Mouse (Mus musculus): ENCODE measurements around the gene Dnajc11. TPM values are rescaled to one million over a fixed set of nuclear protein-coding genes. Genes with fewer than 3 reads are reported as not detected.

Dnajc11 gene
- polyA plus RNA-seq, 1 experiment from 2014 or later, result 101 TPM

- no peak for DNase-seq (ENCODE audit: low spot score)
- H3K27ac ChIP-seq (ENCODE audit: low read depth, low read length), result no peak overlapping the region
- no peak overlapping the region for H3K4me3 ChIP-seq (ENCODE audit: low read depth, low read length)
- no peak overlapping the region for H3K4me2 ChIP-seq
- peaks cover 4% of the 10 kb centered on the region; the same call in 1 of the 2 replicates for H3K4me1 ChIP-seq (replicated peaks; ENCODE audit: control insufficient read depth, insufficient read depth, low read length)
- H3K36me3 ChIP-seq (ENCODE audit: control insufficient read depth, insufficient read depth, low read length), result peaks cover 61% of the 10 kb centered on the region
- H3K9ac ChIP-seq (ENCODE audit: low read depth, low read length), result no peak overlapping the region
- H3K9me3 ChIP-seq (ENCODE audit: control insufficient read depth, low read length), result no peaks in the 10 kb centered on the region
- no peaks in the 10 kb centered on the region for H3K27me3 ChIP-seq (replicated peaks; ENCODE audit: control insufficient read depth, insufficient read depth, low read length)
- ATAC-seq (replicated peaks; ENCODE audit: low FRiP score), result peak; percentile 45; the same call in 1 of the 2 replicates
- WGBS, result 75% methylated on average over 10 of the region's 10 CpGs
These were observed 38.9 kb downstream of the Dnajc11 start for GRCm38 (mm10) chr4:151972221-151972967.

DNA sequence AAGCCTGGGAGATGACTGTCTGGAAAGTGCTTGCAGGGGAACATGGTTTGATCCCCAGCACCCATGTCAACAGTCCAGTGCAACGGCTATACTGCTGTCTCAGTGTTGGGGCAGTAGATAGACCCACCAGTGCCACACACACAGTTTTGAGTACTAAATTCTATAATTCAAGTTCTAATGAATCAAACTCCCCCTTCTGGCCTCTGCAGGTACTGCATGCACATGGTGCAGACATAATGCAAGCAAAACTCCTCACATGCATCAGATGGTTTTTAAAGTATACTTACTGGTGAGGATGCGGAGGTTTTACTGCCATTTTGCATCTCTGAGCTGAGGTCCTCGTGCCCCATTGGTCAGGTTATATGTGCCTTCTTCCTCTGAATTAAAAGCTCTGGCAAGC lies 42.0 kb downstream of the Dnajc11 start:
- Histone ChIP-seq H3K4me1 (replicated peaks; ENCODE audit: control insufficient read depth, insufficient read depth, low read length) (peaks cover 4% of the 10 kb centered on the region; the same call in 1 of the 2 replicates), H3K4me2 (no peak overlapping the region), H3K9me3 (ENCODE audit: control insufficient read depth, low read length) (no peaks in the 10 kb centered on the region), H3K27me3 (replicated peaks; ENCODE audit: control insufficient read depth, insufficient read depth, low read length) (no peaks in the 10 kb centered on the region), H3K27ac (ENCODE audit: low read depth, low read length) (no peak overlapping the region), H3K9ac (ENCODE audit: low read depth, low read length) (no peak overlapping the region), H3K4me3 (ENCODE audit: low read depth, low read length) (no peak overlapping the region), H3K36me3 (ENCODE audit: control insufficient read depth, insufficient read depth, low read length) (peaks cover 55% of the 10 kb centered on the region)
- WGBS, result 87% methylated on average over 3 of the region's 3 CpGs
- ATAC-seq (replicated peaks; ENCODE audit: low FRiP score), result no peak
- no peak for DNase-seq (ENCODE audit: low spot score)

- 44% methylated on average over 10 of the region's 10 CpGs for WGBS
- no peak overlapping the region for H3K4me3 ChIP-seq (ENCODE audit: low read depth, low read length)
- no peaks in the 10 kb centered on the region for H3K9me3 ChIP-seq (ENCODE audit: control insufficient read depth, low read length)
- H3K36me3 ChIP-seq (ENCODE audit: control insufficient read depth, insufficient read depth, low read length), result peaks cover 51% of the 10 kb centered on the region
- H3K4me1 ChIP-seq (replicated peaks; ENCODE audit: control insufficient read depth, insufficient read depth, low read length), result no peaks in the 10 kb centered on the region
- H3K27me3 ChIP-seq (replicated peaks; ENCODE audit: control insufficient read depth, insufficient read depth, low read length), result no peaks in the 10 kb centered on the region
- DNase-seq (ENCODE audit: low spot score) (peak; percentile 78), ATAC-seq (replicated peaks; ENCODE audit: low FRiP score) (no peak)
- no peak overlapping the region for H3K9ac ChIP-seq (ENCODE audit: low read depth, low read length)
- H3K27ac ChIP-seq (ENCODE audit: low read depth, low read length), result no peak overlapping the region
- no peak overlapping the region for H3K4me2 ChIP-seq
These were observed 44.3 kb downstream of the Dnajc11 start for GRCm38 (mm10) chr4:151977748-151978147.

- Histone ChIP-seq H3K9ac (ENCODE audit: low read depth, low read length) (no peak overlapping the region), H3K4me1 (replicated peaks; ENCODE audit: control insufficient read depth, insufficient read depth, low read length) (peaks cover 8% of the 10 kb centered on the region), H3K9me3 (ENCODE audit: control insufficient read depth, low read length) (no peaks in the 10 kb centered on the region), H3K4me3 (ENCODE audit: low read depth, low read length) (no peak overlapping the region), H3K27ac (ENCODE audit: low read depth, low read length) (no peak overlapping the region), H3K4me2 (no peak overlapping the region), H3K36me3 (ENCODE audit: control insufficient read depth, insufficient read depth, low read length) (peaks cover 30% of the 10 kb centered on the region), H3K27me3 (replicated peaks; ENCODE audit: control insufficient read depth, insufficient read depth, low read length) (no peaks in the 10 kb centered on the region)
- ATAC-seq (replicated peaks; ENCODE audit: low FRiP score) (no peak), DNase-seq (ENCODE audit: low spot score) (no peak)
- 82% methylated on average over 8 of the region's 8 CpGs for WGBS
These were observed 47.2 kb downstream of the Dnajc11 start for GRCm38 (mm10) chr4:151980699-151981098.

DNA sequence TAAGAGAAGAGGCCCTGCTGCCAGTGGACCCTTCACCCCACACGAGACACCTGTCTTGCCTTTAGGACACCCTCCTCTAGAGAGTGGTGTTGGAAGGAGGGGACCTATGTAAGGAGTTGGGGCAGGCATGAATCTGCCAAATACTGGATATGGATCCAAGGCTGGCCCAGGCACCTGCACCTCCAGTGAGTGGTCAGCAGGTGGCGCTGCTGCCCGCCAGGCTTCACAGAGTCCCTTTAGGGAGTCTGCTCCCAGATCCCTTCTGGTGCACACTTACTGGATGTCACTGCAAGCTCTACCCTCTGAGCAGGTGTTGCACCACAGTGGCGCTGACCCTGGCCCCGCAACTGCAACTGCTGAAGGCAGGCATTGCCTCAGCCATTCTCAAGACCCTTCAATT lies 47.9 kb downstream of the Dnajc11 start:
- no peak overlapping the region for H3K9ac ChIP-seq (ENCODE audit: low read depth, low read length)
- H3K4me3 ChIP-seq (ENCODE audit: low read depth, low read length), result no peak overlapping the region
- H3K9me3 ChIP-seq (ENCODE audit: control insufficient read depth, low read length), result no peaks in the 10 kb centered on the region
- peaks cover 8% of the 10 kb centered on the region for H3K4me1 ChIP-seq (replicated peaks; ENCODE audit: control insufficient read depth, insufficient read depth, low read length)
- H3K4me2 ChIP-seq, result no peak overlapping the region
- H3K36me3 ChIP-seq (ENCODE audit: control insufficient read depth, insufficient read depth, low read length), result peaks cover 29% of the 10 kb centered on the region
- H3K27me3 ChIP-seq (replicated peaks; ENCODE audit: control insufficient read depth, insufficient read depth, low read length), result no peaks in the 10 kb centered on the region
- ATAC-seq (replicated peaks; ENCODE audit: low FRiP score) (peak; percentile 66), DNase-seq (ENCODE audit: low spot score) (peak; percentile 77)
- 26% methylated on average over 5 of the region's 5 CpGs for WGBS
- no peak overlapping the region for H3K27ac ChIP-seq (ENCODE audit: low read depth, low read length)

DNA sequence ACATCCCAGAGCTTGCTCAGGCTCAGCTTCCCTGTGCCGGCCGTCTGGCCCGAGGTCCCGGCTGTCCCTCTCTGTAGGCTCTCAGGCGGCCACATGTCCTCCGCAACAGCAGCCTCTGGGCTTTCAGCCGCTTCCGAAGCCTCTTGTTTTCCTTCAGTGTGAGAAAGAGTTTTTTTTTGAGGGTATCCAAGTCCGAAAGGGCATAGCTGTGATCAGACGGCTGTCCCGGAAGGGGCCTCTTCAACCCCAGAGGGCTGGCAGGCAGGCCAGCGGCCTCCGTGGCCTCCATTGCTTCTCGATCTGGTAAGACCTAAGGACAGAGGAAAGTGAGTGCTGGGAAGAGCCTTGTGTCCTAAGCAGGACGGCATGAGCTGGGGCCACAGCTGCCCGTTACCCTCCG lies 49.6 kb downstream of the Dnajc11 start:
- no peak for ATAC-seq (replicated peaks; ENCODE audit: low FRiP score)
- Histone ChIP-seq H3K4me2 (peak overlapping the region; percentile 29), H3K9ac (ENCODE audit: low read depth, low read length) (peak overlapping the region; percentile 37; the same call in 1 of the 2 replicates), H3K4me3 (ENCODE audit: low read depth, low read length) (no peak overlapping the region), H3K4me1 (replicated peaks; ENCODE audit: control insufficient read depth, insufficient read depth, low read length) (peaks cover 18% of the 10 kb centered on the region), H3K9me3 (ENCODE audit: control insufficient read depth, low read length) (no peaks in the 10 kb centered on the region), H3K36me3 (ENCODE audit: control insufficient read depth, insufficient read depth, low read length) (peaks cover 18% of the 10 kb centered on the region), H3K27me3 (replicated peaks; ENCODE audit: control insufficient read depth, insufficient read depth, low read length) (no peaks in the 10 kb centered on the region), H3K27ac (ENCODE audit: low read depth, low read length) (no peak overlapping the region)
- WGBS, result 51% methylated on average over 17 of the region's 17 CpGs
- no peak for DNase-seq (ENCODE audit: low spot score)

DNA sequence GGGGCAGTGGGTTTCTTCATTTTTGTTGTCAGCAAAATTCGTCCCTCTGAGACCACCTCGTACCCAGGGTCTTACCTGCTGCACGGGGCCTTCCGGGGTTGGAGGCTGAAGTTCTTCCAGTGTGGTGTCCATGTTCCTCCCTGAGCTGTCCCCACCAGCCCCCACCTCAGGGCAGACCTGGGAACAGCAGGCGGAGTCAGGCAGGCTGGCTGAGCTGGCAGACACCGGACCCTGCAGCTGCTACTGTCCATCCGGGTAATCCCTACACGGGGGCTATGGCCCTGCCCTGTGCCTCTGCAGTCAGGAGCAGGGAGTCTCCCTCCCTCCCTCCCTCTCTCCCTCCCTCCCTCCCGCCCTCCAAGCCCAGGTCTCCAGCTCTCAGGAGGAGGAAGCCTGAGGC lies 50.1 kb downstream of the Dnajc11 start:
- 40% methylated on average over 9 of the region's 9 CpGs for WGBS
- Histone ChIP-seq H3K27ac (ENCODE audit: low read depth, low read length) (no peak overlapping the region), H3K36me3 (ENCODE audit: control insufficient read depth, insufficient read depth, low read length) (peaks cover 15% of the 10 kb centered on the region), H3K4me2 (peak overlapping the region; percentile 29), H3K27me3 (replicated peaks; ENCODE audit: control insufficient read depth, insufficient read depth, low read length) (no peaks in the 10 kb centered on the region), H3K4me3 (ENCODE audit: low read depth, low read length) (no peak overlapping the region), H3K4me1 (replicated peaks; ENCODE audit: control insufficient read depth, insufficient read depth, low read length) (peaks cover 20% of the 10 kb centered on the region), H3K9ac (ENCODE audit: low read depth, low read length) (no peak overlapping the region), H3K9me3 (ENCODE audit: control insufficient read depth, low read length) (no peaks in the 10 kb centered on the region)
- DNase-seq (ENCODE audit: low spot score) (no peak), ATAC-seq (replicated peaks; ENCODE audit: low FRiP score) (peak; percentile 11; the same call in 1 of the 2 replicates)

GRCm38 (mm10) chr4:151985886-151986285 lies 52.4 kb downstream of the Dnajc11 start:
- H3K4me2 ChIP-seq, result no peak overlapping the region
- peaks cover 24% of the 10 kb centered on the region for H3K4me1 ChIP-seq (replicated peaks; ENCODE audit: control insufficient read depth, insufficient read depth, low read length)
- H3K9ac ChIP-seq (ENCODE audit: low read depth, low read length), result no peak overlapping the region
- 41% methylated on average over 10 of the region's 10 CpGs for WGBS
- H3K4me3 ChIP-seq (ENCODE audit: low read depth, low read length), result no peak overlapping the region
- ATAC-seq (replicated peaks; ENCODE audit: low FRiP score) (no peak), DNase-seq (ENCODE audit: low spot score) (no peak)
- H3K9me3 ChIP-seq (ENCODE audit: control insufficient read depth, low read length), result no peaks in the 10 kb centered on the region
- no peaks in the 10 kb centered on the region for H3K27me3 ChIP-seq (replicated peaks; ENCODE audit: control insufficient read depth, insufficient read depth, low read length)
- no peak overlapping the region for H3K27ac ChIP-seq (ENCODE audit: low read depth, low read length)
- peaks cover 8% of the 10 kb centered on the region for H3K36me3 ChIP-seq (ENCODE audit: control insufficient read depth, insufficient read depth, low read length)

- no peak overlapping the region for H3K9ac ChIP-seq (ENCODE audit: low read depth, low read length)
- peaks cover 24% of the 10 kb centered on the region for H3K4me1 ChIP-seq (replicated peaks; ENCODE audit: control insufficient read depth, insufficient read depth, low read length)
- WGBS, result 69% methylated on average over 8 of the region's 8 CpGs
- H3K4me2 ChIP-seq, result 0 out of 2 replicates have a peak overlapping the region, but pooled peaks have one; percentile 13
- DNase-seq (ENCODE audit: low spot score) (no peak), ATAC-seq (replicated peaks; ENCODE audit: low FRiP score) (no peak)
- H3K27me3 ChIP-seq (replicated peaks; ENCODE audit: control insufficient read depth, insufficient read depth, low read length), result no peaks in the 10 kb centered on the region
- peaks cover 14% of the 10 kb centered on the region for H3K36me3 ChIP-seq (ENCODE audit: control insufficient read depth, insufficient read depth, low read length)
- no peaks in the 10 kb centered on the region for H3K9me3 ChIP-seq (ENCODE audit: control insufficient read depth, low read length)
- H3K27ac ChIP-seq (ENCODE audit: low read depth, low read length), result no peak overlapping the region
- no peak overlapping the region for H3K4me3 ChIP-seq (ENCODE audit: low read depth, low read length)
These were observed 53.2 kb downstream of the Dnajc11 start for GRCm38 (mm10) chr4:151986650-151987049.

All from liver, embryonic 11.5 days (tissue).